Mouse (Mus musculus) liver, embryonic 13.5 days (tissue): Measurements from ENCODE around the gene Tmem123. TPM values are rescaled to one million over a fixed set of nuclear protein-coding genes. Genes with fewer than 3 reads are reported as not detected.
A peak's percentile ranks its signal among the peaks of the same experiment; 100 is the strongest.

Experiments
- ATAC-seq: fragments of 200-750 bp; cut with Nextera tagmentation; 2 replicates; pipeline ENCODE4 v1.8.0; 2017; ENCODE audit warnings: low read depth, mild to moderate bottlenecking, moderate number of reproducible peaks, moderate library complexity
- DNase-seq: peaks from one replicate; pipeline ENCODE4 v3.0.0; 2022
- H3K27ac ChIP-seq: fragments of 300-500 bp; sonication (generic); 2 replicates; pipeline ENCODE4 v1.5.1; 2015; ENCODE audit warnings: moderate library complexity, mild to moderate bottlenecking, inconsistent platforms
- H3K27me3 ChIP-seq: fragments of 300-500 bp; sonication (generic); 2 replicates; pipeline ENCODE4 v1.6.1; 2015; ENCODE audit warnings: mild to moderate bottlenecking, inconsistent platforms
- H3K36me3 ChIP-seq: fragments of 300-500 bp; sonication (generic); 2 replicates; pipeline ENCODE4 v1.6.1; 2015; ENCODE audit warnings: mild to moderate bottlenecking, inconsistent platforms
- H3K4me1 ChIP-seq: fragments of 300-500 bp; sonication (generic); replicated peaks from 2 replicates; pipeline ENCODE4 v1.6.1; 2015; ENCODE audit warnings: inconsistent platforms
- H3K4me2 ChIP-seq: fragments of 300-500 bp; sonication (generic); 2 replicates; pipeline ENCODE4 v1.6.1; 2015; ENCODE audit warnings: inconsistent platforms, mild to moderate bottlenecking, moderate library complexity
- H3K4me3 ChIP-seq: fragments of 300-500 bp; sonication (generic); replicated peaks from 2 replicates; pipeline ENCODE4 v1.5.1; 2015; ENCODE audit warnings: mild to moderate bottlenecking, inconsistent platforms
- H3K9ac ChIP-seq: fragments of 300-500 bp; sonication (generic); 2 replicates; pipeline ENCODE4 v1.6.1; 2015; ENCODE audit warnings: mild to moderate bottlenecking, inconsistent platforms
- H3K9me3 ChIP-seq: fragments of 300-500 bp; sonication (generic); replicated peaks from 2 replicates; pipeline ENCODE4 v1.6.1; 2016; ENCODE audit warnings: inconsistent platforms
- WGBS: fragments of 180-500 bp; shearing (Covaris S2); methylation state at CpG from one replicate; pipeline ENCODE4 v1.1.7; 2015; ENCODE audit not compliant: insufficient replicate concordance; 5-methylcytosine and 5-hydroxymethylcytosine counted together
- polyA plus RNA-seq: library from polyadenylated mRNA; unstranded; fragments of >200 nt; fragmentation: Nextera tagmentation; extraction: Ambion mirVana; gene quantifications from 2 replicates; pipeline ENCODE4 v1.2.1, GENCODE M21; 2015

Gene Tmem123
- polyA plus RNA-seq, 1 experiment from 2014 or later: 39.1 TPM

DNA sequence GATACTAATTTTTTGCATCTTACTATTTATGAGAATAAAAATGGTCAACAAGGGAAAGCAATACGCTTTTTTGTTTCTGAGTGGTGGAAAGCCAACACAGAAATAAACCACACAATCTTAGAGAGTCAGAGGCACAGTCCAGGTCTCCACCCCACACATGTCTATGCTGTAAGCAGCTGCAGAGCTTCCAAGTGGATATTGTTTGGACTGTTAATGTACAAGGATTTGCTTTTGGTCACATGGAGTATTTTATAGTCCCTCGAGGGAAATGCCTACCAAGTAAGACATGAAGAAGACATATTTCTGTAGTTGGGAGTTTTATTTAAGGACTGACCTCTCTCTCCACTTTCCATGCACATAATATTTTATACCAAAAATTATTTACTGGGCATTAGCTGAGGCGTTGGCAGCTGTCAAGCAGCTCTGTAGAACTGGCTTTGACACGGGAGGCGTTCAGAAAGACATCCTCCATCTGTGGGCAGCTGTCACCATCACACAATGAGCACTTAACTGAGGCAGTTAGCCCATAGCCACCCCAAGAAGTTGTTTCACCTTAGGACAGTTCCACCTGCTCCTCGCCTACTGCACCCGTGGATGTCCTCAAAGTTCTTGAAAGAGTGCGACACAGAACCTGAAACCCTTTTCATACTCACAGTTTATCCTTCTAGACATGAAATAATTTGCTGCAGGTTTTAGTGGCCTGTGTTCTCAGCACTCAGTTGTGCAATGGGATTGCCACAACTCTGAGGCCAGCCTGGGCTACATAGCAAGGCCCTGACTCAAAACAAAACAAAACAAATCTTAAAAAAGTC is 26.1 kb downstream of the Tmem123 start:
- Histone ChIP-seq H3K4me3 (0 out of 2 replicates have a peak overlapping the region, but pooled peaks have one; percentile 29), H3K9me3 (no peaks in the 10 kb centered on the region), H3K27me3 (no peaks in the 10 kb centered on the region), H3K27ac (peak overlapping the region; percentile 79), H3K4me1 (peaks cover 46% of the 10 kb centered on the region), H3K36me3 (peaks cover 54% of the 10 kb centered on the region), H3K9ac (peak overlapping the region; percentile 52), H3K4me2 (peak overlapping the region; percentile 57)
- 54% methylated on average over 8 of the region's 8 CpGs for WGBS
- ATAC-seq: peak; percentile 37; the same call in 1 of the 2 replicates
- DNase-seq: no peak

DNA sequence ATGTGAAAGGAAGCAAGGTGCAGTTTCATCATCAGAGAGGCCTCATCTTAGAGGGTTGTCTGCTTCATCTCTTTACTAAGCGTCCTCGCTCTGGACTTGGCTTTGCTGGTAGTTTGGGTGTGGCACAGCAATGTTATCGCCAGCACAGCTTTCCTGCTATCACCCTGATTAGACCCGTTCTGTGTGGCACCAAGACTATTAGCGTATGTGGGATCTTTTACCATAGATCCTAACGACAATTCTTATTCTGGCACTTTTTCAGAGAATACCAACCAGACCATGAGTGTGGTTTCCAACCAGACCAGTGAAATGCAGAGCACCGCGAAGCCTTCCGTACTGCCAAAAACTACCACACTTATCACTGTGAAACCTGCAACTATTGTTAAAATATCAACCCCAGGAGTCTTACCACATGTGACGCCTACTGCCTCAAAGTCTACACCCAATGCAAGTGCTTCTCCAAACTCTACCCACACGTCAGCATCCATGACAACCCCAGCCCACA is 26.8 kb downstream of the Tmem123 start:
- H3K9me3 ChIP-seq: no peaks in the 10 kb centered on the region
- H3K4me1 ChIP-seq: peaks cover 46% of the 10 kb centered on the region
- 19% methylated on average over 11 of the region's 11 CpGs for WGBS
- DNase-seq: peak; percentile 69
- H3K36me3 ChIP-seq: peaks cover 48% of the 10 kb centered on the region
- H3K4me3 ChIP-seq: peak overlapping the region; percentile 29
- peak overlapping the region; percentile 52 for H3K9ac ChIP-seq
- peak overlapping the region; percentile 79 for H3K27ac ChIP-seq
- peak overlapping the region; percentile 57 for H3K4me2 ChIP-seq
- peak; percentile 96 for ATAC-seq
- H3K27me3 ChIP-seq: no peaks in the 10 kb centered on the region

DNA sequence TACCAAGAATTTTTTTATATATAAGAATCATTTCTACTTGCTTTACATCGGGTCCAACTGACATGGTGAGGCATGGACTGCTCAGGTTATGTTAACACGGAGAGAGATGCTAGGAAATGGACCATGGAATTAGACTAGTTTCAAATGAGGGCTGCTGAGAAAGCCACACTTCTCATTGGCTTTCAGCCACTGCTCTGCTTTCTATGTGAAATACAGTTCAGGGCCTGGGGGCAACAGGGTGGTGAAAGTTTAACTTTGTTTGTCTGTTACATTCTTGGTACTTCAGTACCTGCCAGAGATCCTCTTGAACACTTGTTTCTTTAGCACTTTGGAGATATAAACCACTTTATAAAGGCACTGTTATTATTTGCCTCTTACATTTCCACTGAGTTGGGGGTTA is 29.7 kb downstream of the Tmem123 start:
- H3K4me1 ChIP-seq: peaks cover 35% of the 10 kb centered on the region
- no peaks in the 10 kb centered on the region for H3K27me3 ChIP-seq
- ATAC-seq (no peak), DNase-seq (no peak)
- no peak overlapping the region for H3K27ac ChIP-seq
- peaks cover 31% of the 10 kb centered on the region for H3K36me3 ChIP-seq
- no peak overlapping the region for H3K9ac ChIP-seq
- WGBS: 82% methylated on average over 2 of the region's 2 CpGs
- no peaks in the 10 kb centered on the region for H3K9me3 ChIP-seq
- no peak overlapping the region for H3K4me2 ChIP-seq
- H3K4me3 ChIP-seq: no peak overlapping the region

DNA sequence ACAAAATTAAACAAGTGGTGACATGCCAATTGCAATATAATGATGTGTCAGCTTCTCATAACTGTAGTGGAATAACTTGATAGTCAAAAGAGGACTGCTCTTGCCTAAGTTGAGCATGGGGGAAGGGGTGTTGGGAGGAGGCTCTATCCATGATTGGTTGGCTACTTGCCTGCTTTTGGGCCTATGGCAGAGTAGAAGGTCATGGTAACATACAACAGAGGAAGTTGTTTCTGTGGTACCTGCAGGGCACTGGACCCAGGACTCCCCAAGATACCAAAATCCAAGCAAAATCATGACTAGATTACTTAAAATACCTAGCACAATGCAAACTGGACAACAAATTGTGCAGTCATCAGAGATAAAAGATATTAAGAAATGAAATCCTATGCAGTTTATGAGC is 31.7 kb downstream of the Tmem123 start:
- Histone ChIP-seq H3K36me3 (peaks cover 31% of the 10 kb centered on the region), H3K9me3 (no peaks in the 10 kb centered on the region), H3K9ac (no peak overlapping the region), H3K27ac (no peak overlapping the region), H3K4me3 (no peak overlapping the region), H3K4me2 (no peak overlapping the region), H3K27me3 (no peaks in the 10 kb centered on the region), H3K4me1 (peaks cover 17% of the 10 kb centered on the region)
- no peak for DNase-seq
- no peak for ATAC-seq

DNA sequence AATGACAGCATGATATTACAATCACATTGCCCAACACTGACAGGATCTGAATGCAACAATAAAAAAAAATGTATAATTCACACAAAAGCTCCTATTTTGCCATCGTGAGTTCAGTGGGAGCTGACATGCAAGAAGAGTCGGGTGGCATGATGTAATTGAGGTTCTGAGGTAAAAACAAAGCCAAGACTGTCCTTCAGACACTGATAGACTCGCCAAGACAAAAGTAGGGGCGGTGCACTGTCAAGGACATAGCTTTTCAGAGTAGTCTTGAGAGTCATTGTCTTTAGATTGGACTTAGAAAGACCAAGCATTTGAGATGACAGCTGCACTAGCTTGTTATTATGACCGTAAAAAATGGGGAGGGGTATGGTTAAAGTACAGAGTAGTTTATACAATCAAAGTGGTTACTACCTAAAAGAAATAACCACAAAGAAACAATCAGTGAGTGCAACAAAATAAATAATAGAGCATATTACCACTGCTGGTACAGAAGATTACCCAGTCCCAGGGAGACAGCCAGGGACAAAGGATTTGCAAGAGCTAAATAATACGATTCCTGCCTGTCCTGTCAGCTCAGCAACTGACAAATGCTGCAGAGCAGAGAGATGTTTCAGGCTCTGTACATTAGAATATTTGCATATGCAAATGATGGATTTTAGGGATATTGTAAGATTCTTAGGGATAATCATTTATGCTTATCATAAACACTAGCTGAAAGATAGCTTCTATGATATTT is 32.5 kb downstream of the Tmem123 start:
- DNase-seq (no peak), ATAC-seq (no peak)
- H3K27me3 ChIP-seq: no peaks in the 10 kb centered on the region
- no peak overlapping the region for H3K4me3 ChIP-seq
- WGBS: 61% methylated on average over 6 of the region's 6 CpGs
- no peak overlapping the region for H3K27ac ChIP-seq
- no peak overlapping the region for H3K9ac ChIP-seq
- H3K9me3 ChIP-seq: no peaks in the 10 kb centered on the region
- no peak overlapping the region for H3K4me2 ChIP-seq
- H3K4me1 ChIP-seq: peaks cover 10% of the 10 kb centered on the region
- peaks cover 24% of the 10 kb centered on the region for H3K36me3 ChIP-seq

DNA sequence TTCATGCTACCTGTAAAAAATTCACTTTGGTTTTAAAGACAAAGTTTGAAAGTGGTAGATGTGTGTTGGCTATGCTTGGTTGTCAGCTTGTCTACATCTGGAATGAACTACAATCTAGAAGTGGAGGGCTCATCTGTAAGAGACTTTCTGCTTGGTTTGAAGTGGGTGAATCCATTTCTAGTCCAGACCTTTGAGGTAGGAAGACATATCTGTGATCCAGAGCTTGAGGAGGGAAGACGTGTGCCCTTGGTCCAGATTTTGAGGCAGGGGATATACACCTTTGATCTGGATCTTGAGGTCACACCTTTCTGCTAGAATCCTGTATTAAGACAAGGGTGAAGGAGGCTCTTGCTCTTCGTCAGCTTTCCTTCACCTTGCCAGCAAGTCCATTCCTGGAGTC is 33.7 kb downstream of the Tmem123 start:
- WGBS: 84% methylated on average over 2 of the region's 2 CpGs
- 0 out of 2 replicates have a peak, but pooled peaks have one; percentile 29 for ATAC-seq
- no peaks in the 10 kb centered on the region for H3K27me3 ChIP-seq
- no peaks in the 10 kb centered on the region for H3K9me3 ChIP-seq
- H3K4me1 ChIP-seq: peaks cover 4% of the 10 kb centered on the region
- peaks cover 14% of the 10 kb centered on the region for H3K36me3 ChIP-seq
- no peak overlapping the region for H3K4me3 ChIP-seq
- no peak for DNase-seq
- H3K9ac ChIP-seq: no peak overlapping the region
- no peak overlapping the region for H3K4me2 ChIP-seq
- no peak overlapping the region for H3K27ac ChIP-seq

DNA sequence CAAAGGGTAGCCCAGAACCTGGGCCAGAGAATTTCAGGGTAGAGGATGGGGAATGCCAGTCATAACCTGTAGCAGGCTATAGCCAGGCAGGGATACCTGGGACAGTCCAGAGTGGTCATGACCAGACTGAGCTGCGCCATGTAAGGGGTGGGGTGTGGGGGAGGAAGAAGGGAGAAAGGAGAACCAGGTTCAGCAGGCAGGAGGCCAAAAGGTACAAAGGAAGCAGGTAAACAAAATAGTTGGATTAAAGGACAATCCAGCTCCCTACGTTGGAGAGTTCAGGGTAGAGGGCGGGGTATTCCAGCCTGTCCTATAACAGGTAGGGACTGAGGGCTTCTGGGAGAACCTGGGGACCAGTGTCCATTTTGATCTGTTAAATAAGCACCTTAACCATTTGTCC is 34.7 kb downstream of the Tmem123 start:
- Histone ChIP-seq H3K27ac (no peak overlapping the region), H3K4me1 (peaks cover 4% of the 10 kb centered on the region), H3K27me3 (no peaks in the 10 kb centered on the region), H3K4me2 (no peak overlapping the region), H3K4me3 (no peak overlapping the region), H3K36me3 (peaks cover 7% of the 10 kb centered on the region), H3K9ac (no peak overlapping the region), H3K9me3 (no peaks in the 10 kb centered on the region)
- WGBS: 84% methylated on average over 3 of the region's 3 CpGs
- no peak for DNase-seq
- peak; percentile 65 for ATAC-seq

DNA sequence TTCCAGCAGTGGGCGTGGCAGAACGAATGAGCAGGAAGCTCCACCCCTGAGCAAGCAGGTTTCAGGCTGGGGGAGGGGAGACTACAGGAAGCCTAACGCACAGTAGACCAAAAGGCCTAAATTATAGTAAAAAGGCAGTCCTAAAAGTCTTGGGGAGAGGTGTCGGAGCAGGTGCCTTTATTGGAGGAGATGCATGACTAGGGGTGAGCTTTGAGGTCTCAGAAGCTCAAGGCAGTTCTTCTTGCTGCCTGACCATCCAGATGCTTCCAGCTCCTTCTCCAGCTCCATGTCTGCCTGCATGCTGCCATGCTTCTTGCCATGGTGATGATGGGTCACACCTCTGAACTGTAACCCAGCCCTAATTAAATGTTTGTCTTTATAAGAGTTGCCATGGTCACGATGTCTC is 41.3 kb downstream of the Tmem123 start:
- peak; percentile 44 for DNase-seq
- Histone ChIP-seq H3K27ac (no peak overlapping the region), H3K9ac (no peak overlapping the region), H3K9me3 (no peaks in the 10 kb centered on the region), H3K4me3 (peak overlapping the region; percentile 14; the same call in 1 of the 2 replicates), H3K27me3 (no peaks in the 10 kb centered on the region), H3K4me1 (peaks cover 4% of the 10 kb centered on the region), H3K36me3 (no peaks in the 10 kb centered on the region), H3K4me2 (peak overlapping the region; percentile 41)
- peak; percentile 77 for ATAC-seq
- WGBS: 56% methylated on average over 5 of the region's 5 CpGs

DNA sequence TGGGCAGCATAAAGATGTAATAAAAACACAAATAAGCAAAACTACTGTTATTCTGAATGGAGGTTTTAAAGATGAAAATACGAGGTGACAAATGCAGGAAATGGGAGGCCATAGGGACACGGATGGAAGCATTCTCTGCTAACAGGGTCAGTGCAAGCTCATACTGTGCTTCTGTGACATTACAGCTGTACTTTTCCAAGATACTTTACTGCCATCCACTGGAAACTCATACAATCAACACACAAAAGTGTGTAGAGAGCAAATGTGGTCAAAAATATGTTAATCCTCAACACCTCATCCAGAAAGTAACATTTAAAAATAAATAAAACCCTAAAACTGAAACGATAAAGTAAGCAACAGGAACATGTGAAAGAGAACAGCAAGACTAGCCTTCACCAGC is 58.9 kb downstream of the Tmem123 start:
- Histone ChIP-seq H3K9me3 (no peaks in the 10 kb centered on the region), H3K4me2 (no peak overlapping the region), H3K27ac (no peak overlapping the region), H3K4me1 (peaks cover 27% of the 10 kb centered on the region), H3K9ac (no peak overlapping the region), H3K27me3 (no peaks in the 10 kb centered on the region), H3K36me3 (peaks cover 46% of the 10 kb centered on the region), H3K4me3 (no peak overlapping the region)
- ATAC-seq (no peak), DNase-seq (no peak)
- 57% methylated on average over 3 of the region's 3 CpGs for WGBS

DNA sequence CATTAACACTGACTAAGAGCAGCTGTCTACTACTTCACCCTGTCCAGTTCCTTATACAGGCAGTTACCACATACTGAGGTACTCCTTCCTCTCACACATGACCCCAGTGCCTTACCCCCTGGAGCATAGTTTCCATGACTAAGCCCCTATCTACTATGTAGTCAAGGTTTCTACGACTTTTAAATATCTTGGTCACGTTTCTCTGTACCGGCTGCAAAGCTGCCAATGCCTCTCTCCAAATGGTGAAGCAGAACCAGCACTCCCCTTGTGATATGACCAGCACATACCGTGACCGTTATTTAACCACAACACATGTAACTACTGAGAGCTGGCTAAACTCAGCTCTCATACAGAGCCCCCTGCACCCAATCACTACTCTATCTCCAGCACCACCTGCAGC is 61.1 kb downstream of the Tmem123 start:
- DNase-seq (no peak), ATAC-seq (no peak)
- H3K4me2 ChIP-seq: no peak overlapping the region

DNA sequence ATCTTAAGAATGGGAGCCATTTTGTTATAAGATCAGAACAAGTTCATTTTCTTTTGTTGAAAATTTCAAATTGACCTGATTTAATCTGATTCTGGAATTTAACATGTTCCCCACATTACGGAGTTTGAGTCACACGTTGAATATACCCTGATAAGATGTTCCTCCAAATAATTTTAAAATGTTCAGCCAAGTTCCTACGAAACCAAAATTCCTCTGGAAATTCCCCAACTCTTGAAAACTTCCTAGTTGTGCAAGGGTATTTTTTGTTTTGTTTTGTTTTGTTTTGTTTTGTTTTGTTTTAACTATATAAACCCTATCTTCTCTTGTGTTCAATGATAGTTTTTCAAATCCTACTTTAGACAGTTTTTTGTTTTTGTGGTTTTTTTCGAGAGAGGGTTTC is 64.9 kb downstream of the Tmem123 start:
- H3K4me3 ChIP-seq: no peak overlapping the region
- 76% methylated on average over 4 of the region's 4 CpGs for WGBS
- H3K4me2 ChIP-seq: peak overlapping the region; percentile 63; the same call in 1 of the 2 replicates
- peaks cover 18% of the 10 kb centered on the region for H3K36me3 ChIP-seq
- no peaks in the 10 kb centered on the region for H3K9me3 ChIP-seq
- H3K9ac ChIP-seq: no peak overlapping the region; the same call in 1 of the 2 replicates
- no peaks in the 10 kb centered on the region for H3K27me3 ChIP-seq
- H3K4me1 ChIP-seq: peaks cover 71% of the 10 kb centered on the region
- no peak overlapping the region for H3K27ac ChIP-seq
- DNase-seq (no peak), ATAC-seq (no peak)

More for the DNA sequence above, 61.1 kb downstream of the Tmem123 start:
- Histone ChIP-seq H3K4me3 (no peak overlapping the region), H3K9ac (no peak overlapping the region), H3K27me3 (no peaks in the 10 kb centered on the region), H3K27ac (no peak overlapping the region), H3K4me1 (peaks cover 40% of the 10 kb centered on the region), H3K9me3 (no peaks in the 10 kb centered on the region), H3K36me3 (peaks cover 30% of the 10 kb centered on the region)
- 56% methylated on average over 5 of the region's 5 CpGs for WGBS
